Mouse (Mus musculus) embryonic fibroblast, embryonic 13.5 days (primary cell): ENCODE data around the gene Panx1.

ENCODE experiments used
- CTCF ChIP-seq: IDR thresholded peaks from 2 replicates; pipeline ENCODE4 v1.5.1; 2011; ENCODE audit warnings: mild to moderate bottlenecking, control low read depth, low read length, moderate library complexity, borderline replicate concordance; ENCODE audit not compliant: insufficient read depth
- POLR2A ChIP-seq: IDR thresholded peaks from 2 replicates; pipeline ENCODE4 v1.6.1; 2011; ENCODE audit warnings: low read depth, mild to moderate bottlenecking, control low read depth, low read length, moderate library complexity

DNA sequence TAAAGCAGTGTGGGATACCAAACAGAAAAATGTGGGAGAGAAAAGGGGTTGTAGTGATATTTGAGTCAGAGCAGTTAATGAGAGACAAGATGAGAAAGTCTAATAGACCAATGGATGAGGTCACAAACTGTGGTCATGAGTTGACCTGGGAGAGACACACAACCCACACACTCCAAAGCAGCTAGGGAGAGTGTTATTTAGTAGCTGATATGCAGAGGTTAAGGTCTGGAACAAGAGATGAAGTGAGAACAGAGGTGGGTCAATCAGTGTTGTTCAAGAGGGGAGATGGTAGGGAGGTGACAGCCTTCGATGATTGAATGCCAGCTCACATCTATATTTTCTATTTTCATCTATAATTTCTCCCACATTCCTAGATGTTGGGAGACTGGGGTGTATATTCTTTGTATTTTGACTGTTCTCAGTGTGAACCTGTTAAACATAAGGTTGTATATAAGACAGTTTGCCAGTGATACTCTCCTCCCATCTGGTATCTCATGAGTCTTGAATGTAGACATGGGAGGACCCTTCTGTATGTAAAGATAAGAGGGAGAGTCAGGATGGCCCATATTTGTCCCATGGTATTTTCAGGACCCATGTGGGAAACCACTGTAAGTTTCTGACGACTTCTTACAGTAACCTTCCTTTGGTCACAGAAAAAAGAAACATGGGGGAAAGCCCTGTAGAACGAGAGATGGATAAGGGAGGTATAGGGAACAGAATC lies 74.3 kb downstream of the Panx1 start:
- TF ChIP-seq CTCF = no peak
- TF ChIP-seq POLR2A = no peak
